25 mouse cellular contexts compared by ENCODE assay signal in the genomic region with DNA sequence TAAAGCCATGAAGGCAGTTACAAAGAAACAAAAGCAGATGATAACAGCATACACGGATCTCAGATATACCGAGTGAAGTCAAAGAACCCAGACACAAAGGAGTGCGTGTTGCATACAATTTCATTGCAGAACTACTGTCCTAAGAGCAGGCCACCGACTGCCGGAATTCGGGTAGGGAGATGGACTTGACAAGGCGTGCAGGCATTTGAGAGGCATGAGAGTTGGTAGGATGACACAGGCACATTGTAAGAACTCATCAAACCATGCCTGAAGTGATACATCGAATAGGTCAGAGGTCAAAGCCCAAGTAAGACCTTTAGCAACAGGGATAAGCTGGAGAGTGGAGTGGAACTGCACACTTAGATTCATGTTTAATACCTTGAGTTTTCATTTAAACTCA. TPM values are rescaled to one million over a fixed set of nuclear protein-coding genes. Genes with fewer than 3 reads are reported as not detected.
"Had no signal": no experiment of that assay in that cellular context is flagged by ENCODE, and none has a peak within 500 bp of the region (broad histone marks: within the 10 kb centered on the region; RNA-seq: fewer than 3 reads in every experiment).

No protein-coding gene starts in this region.

- H3K4me1 ChIP-seq: lung, embryonic 15.5 days; midbrain, embryonic 15.5 days; neural tube, embryonic 12.5 days had no signal

- H3K27me3 ChIP-seq: kidney, embryonic 15.5 days; liver, embryonic 12.5 days; liver, embryonic 15.5 days; lung, embryonic 15.5 days; megakaryocyte, embryonic 14.5 days; midbrain, embryonic 12.5 days; midbrain, embryonic 15.5 days; neural tube, embryonic 12.5 days; neural tube, embryonic 15.5 days had no signal

- H3K9ac ChIP-seq: kidney, embryonic 15.5 days; liver, embryonic 12.5 days; liver, embryonic 15.5 days; lung, embryonic 15.5 days; midbrain, embryonic 12.5 days; midbrain, embryonic 15.5 days; neural tube, embryonic 12.5 days; neural tube, embryonic 15.5 days had no signal

- H3K4me3 ChIP-seq: kidney, embryonic 15.5 days; left cerebral cortex, adult 2 months; liver, embryonic 12.5 days; liver, embryonic 15.5 days; lung, embryonic 15.5 days; megakaryocyte, embryonic 14.5 days; midbrain, embryonic 12.5 days; midbrain, embryonic 15.5 days; neural tube, embryonic 12.5 days; neural tube, embryonic 15.5 days had no signal

- H3K36me3 ChIP-seq: midbrain, embryonic 15.5 days; neural tube, embryonic 12.5 days; neural tube, embryonic 15.5 days had no signal

- H3K27ac ChIP-seq: kidney, embryonic 15.5 days; left cerebral cortex, adult 2 months; liver, embryonic 12.5 days; liver, embryonic 15.5 days; lung, embryonic 15.5 days; midbrain, embryonic 12.5 days; midbrain, embryonic 15.5 days; neural tube, embryonic 12.5 days; neural tube, embryonic 15.5 days; stomach, postnatal 0 days had no signal

- DNase-seq: kidney, adult 8-10 months; kidney, postnatal 10 days; kidney, postnatal 36 days; layer of hippocampus, postnatal 36 days; lung, adult 18-20 months; lung, postnatal 10 days; lung, postnatal 36 days; right cerebral cortex, adult 18-20 months; right cerebral cortex, postnatal 14 days; right cerebral cortex, postnatal 4 days; thymus, adult 2 months; thymus, postnatal 14 days; thymus, postnatal 4 days had no signal

RNA-seq across cellular contexts. Expression of gene Slc3a1, which starts 58.3 kb away (rescaled TPM):
- total RNA-seq: layer of hippocampus, postnatal 10 days had no signal
